Mouse (Mus musculus) lung, postnatal 0 days (tissue): ENCODE measurements around the gene Acat2.

Source experiments
- CTCF ChIP-seq: IDR thresholded peaks from 2 replicates; pipeline ENCODE4 v1.5.1; 2016; ENCODE audit warnings: antibody characterized with exemption, mild to moderate bottlenecking
- EP300 ChIP-seq: IDR thresholded peaks from 2 replicates; pipeline ENCODE4 v1.6.1; 2016; ENCODE audit warnings: antibody characterized with exemption, mild to moderate bottlenecking, control low read depth

DNA sequence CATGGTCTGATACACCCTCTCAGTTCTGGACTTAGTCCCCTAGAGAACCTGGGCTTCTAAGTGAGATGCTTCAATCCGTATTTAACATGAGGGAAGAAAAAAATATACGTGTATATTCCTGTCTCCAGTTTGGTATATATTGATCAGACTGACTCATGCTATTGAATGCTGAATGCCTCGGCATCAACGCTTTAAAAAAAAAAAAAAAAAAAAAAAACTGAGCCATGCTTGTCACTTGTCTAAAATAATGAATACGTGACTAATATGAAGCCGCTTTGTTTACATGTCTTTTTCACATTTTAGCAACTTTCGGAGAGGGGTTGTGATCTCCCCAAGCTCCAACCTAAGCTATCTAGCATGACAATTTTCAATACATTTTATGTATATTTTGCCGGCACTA, 50.2 kb downstream of the Acat2 start:
- TF ChIP-seq CTCF = no peak
- no peak for TF ChIP-seq EP300
